Mouse (Mus musculus) bone marrow, adult 2 months (tissue): Measurements from ENCODE around the gene Atxn1.

Experiments
- CTCF ChIP-seq: fragments of 200-500 bp; IDR thresholded peaks from 2 replicates; pipeline ENCODE4 v1.5.1; 2011; ENCODE audit warnings: low read length, control low read depth; ENCODE audit not compliant: control insufficient read depth, insufficient read depth
- POLR2A ChIP-seq: fragments of 200-500 bp; IDR thresholded peaks from 2 replicates; pipeline ENCODE4 v1.6.1; 2011; ENCODE audit warnings: low read depth, mild to moderate bottlenecking, control low read depth, low read length, borderline replicate concordance; ENCODE audit not compliant: control insufficient read depth

DNA sequence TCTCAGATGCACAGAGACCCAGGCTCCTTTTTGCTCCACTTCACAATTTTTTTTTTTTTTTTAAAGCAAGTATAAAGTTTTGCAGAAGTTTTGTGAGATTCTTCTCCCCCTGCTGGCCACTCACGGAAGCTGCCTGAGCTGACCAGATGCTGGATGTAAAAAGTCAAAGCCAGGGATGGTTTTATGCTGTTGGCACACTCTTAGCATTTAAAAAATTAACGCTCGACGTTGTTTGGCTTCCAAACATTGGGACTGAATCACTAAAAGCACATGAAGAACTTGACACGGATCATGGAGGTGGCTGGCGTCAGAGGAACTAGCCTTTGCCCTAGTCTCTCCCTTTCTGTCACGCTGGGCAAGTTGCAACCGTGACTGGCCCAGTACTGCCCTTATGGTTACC is 327.5 kb downstream of the Atxn1 start:
- no peak for TF ChIP-seq POLR2A
- TF ChIP-seq CTCF = peak; percentile 44
